Mouse (Mus musculus) WW6 (cell line): ENCODE measurements at regions not wholly inside any gene's neighbourhood (a gene's known extent, or its start where the extent isn't known, plus 50 kb on each side); places are given as distances from the start of the nearest gene placed in this dataset.

ENCODE experiments used
- DNase-seq: peaks from one replicate; pipeline ENCODE4 v3.0.0-alpha.2; 2013; ENCODE audit warnings: low read depth, low spot score

- DNase-seq, result no peak
Measured at GRCm38 (mm10) chr13:102352073-102352854, 341.1 kb upstream of the Cd180 start.

GRCm38 (mm10) chr13:102355569-102355968, 337.8 kb upstream of the Cd180 start:
- DNase-seq, result no peak

GRCm38 (mm10) chr13:102372451-102373082, 320.8 kb upstream of the Cd180 start:
- DNase-seq, result no peak

GRCm38 (mm10) chr13:102380667-102381066, 312.7 kb upstream of the Cd180 start:
- no peak for DNase-seq

GRCm38 (mm10) chr13:102391911-102392310, 301.4 kb upstream of the Cd180 start:
- no peak for DNase-seq

- DNase-seq, result no peak
Measured at GRCm38 (mm10) chr13:102392868-102393661, 300.3 kb upstream of the Cd180 start.

- no peak for DNase-seq
Measured at GRCm38 (mm10) chr13:102393662-102393970, 299.7 kb upstream of the Cd180 start.

GRCm38 (mm10) chr13:102394057-102394456, 299.3 kb upstream of the Cd180 start:
- no peak for DNase-seq

- DNase-seq, result no peak
Measured at GRCm38 (mm10) chr13:102397411-102397810, 295.9 kb upstream of the Cd180 start.

GRCm38 (mm10) chr13:102411840-102412239, 281.5 kb upstream of the Cd180 start:
- DNase-seq, result no peak

GRCm38 (mm10) chr13:102434372-102434954, 258.9 kb upstream of the Cd180 start:
- no peak for DNase-seq

GRCm38 (mm10) chr13:102442676-102443075, 250.7 kb upstream of the Cd180 start:
- DNase-seq, result no peak

GRCm38 (mm10) chr13:102447310-102447709, 246.0 kb upstream of the Cd180 start:
- no peak for DNase-seq

GRCm38 (mm10) chr13:102449416-102450121, 243.8 kb upstream of the Cd180 start:
- DNase-seq, result no peak

- DNase-seq, result no peak
Measured at GRCm38 (mm10) chr13:102451176-102451575, 242.2 kb upstream of the Cd180 start.

GRCm38 (mm10) chr13:102458711-102459110, 234.6 kb upstream of the Cd180 start:
- no peak for DNase-seq

- DNase-seq, result no peak
Measured at GRCm38 (mm10) chr13:102463993-102464392, 229.4 kb upstream of the Cd180 start.

GRCm38 (mm10) chr13:102481906-102482305, 211.5 kb upstream of the Cd180 start:
- DNase-seq, result no peak

GRCm38 (mm10) chr13:102482451-102482850, 210.9 kb upstream of the Cd180 start:
- no peak for DNase-seq

GRCm38 (mm10) chr13:102487416-102488097, 205.8 kb upstream of the Cd180 start:
- DNase-seq, result no peak

- no peak for DNase-seq
Measured at GRCm38 (mm10) chr13:102491370-102491769, 202.0 kb upstream of the Cd180 start.
